Mouse (Mus musculus) heart, postnatal 0 days (tissue): ENCODE measurements around the gene Myo5a. TPM values are rescaled to one million over a fixed set of nuclear protein-coding genes. Genes with fewer than 3 reads are reported as not detected.

ENCODE experiments used
- ATAC-seq: fragments of 200-750 bp; cut with Nextera tagmentation; 2 replicates; pipeline ENCODE4 v1.8.0; 2017; ENCODE audit warnings: low read depth, moderate number of reproducible peaks, moderate library complexity; ENCODE audit not compliant: insufficient read depth
- DNase-seq: peaks from one replicate; pipeline ENCODE4 v3.0.0-alpha.2; 2016; ENCODE audit warnings: low spot score
- H3K27ac ChIP-seq: fragments of 300-500 bp; sonication (generic); 2 replicates; pipeline ENCODE4 v1.5.1; 2014; ENCODE audit warnings: low read depth, mild to moderate bottlenecking
- H3K27me3 ChIP-seq: fragments of 300-500 bp; sonication (generic); 2 replicates; pipeline ENCODE4 v1.6.1; 2014; ENCODE audit warnings: low read length, mixed read lengths; ENCODE audit not compliant: control insufficient read depth, insufficient read depth
- H3K36me3 ChIP-seq: fragments of 300-500 bp; sonication (generic); replicated peaks from 2 replicates; pipeline ENCODE4 v1.6.1; 2014; ENCODE audit warnings: low read length, mixed read lengths; ENCODE audit not compliant: control insufficient read depth, insufficient read depth
- H3K4me1 ChIP-seq: fragments of 300-500 bp; sonication (generic); 2 replicates; pipeline ENCODE4 v1.6.1; 2014; ENCODE audit warnings: antibody characterized with exemption; ENCODE audit not compliant: control insufficient read depth, insufficient read depth
- H3K4me2 ChIP-seq: fragments of 300-500 bp; sonication (generic); 2 replicates; pipeline ENCODE4 v1.6.1; 2014; ENCODE audit warnings: low read depth, mild to moderate bottlenecking, low read length, moderate library complexity
- H3K4me3 ChIP-seq: fragments of 300-500 bp; sonication (generic); 2 replicates; pipeline ENCODE4 v1.5.1; 2014; ENCODE audit warnings: low read depth, low read length
- H3K9ac ChIP-seq: fragments of 300-500 bp; sonication (generic); replicated peaks from 2 replicates; pipeline ENCODE4 v1.6.1; 2014; ENCODE audit warnings: low read depth, low read length, mixed read lengths
- H3K9me3 ChIP-seq: fragments of 300-500 bp; sonication (generic); replicated peaks from 2 replicates; pipeline ENCODE4 v1.6.1; 2016; ENCODE audit warnings: low read length; ENCODE audit not compliant: control insufficient read depth
- CTCF ChIP-seq: IDR thresholded peaks from 2 replicates; pipeline ENCODE4 v1.5.1; 2016; ENCODE audit warnings: antibody characterized with exemption, control low read depth, low read depth
- EP300 ChIP-seq: IDR thresholded peaks from 2 replicates; pipeline ENCODE4 v1.6.1; 2016; ENCODE audit warnings: antibody characterized with exemption, low read depth
- WGBS: fragments of 180-500 bp; shearing (Covaris S2); extraction: QIAGEN DNeasy Blood & Tissue Kit; methylation state at CpG from one replicate; pipeline ENCODE4 v1.1.7; 2014; 5-methylcytosine and 5-hydroxymethylcytosine counted together
- polyA plus RNA-seq: library from polyadenylated mRNA; unstranded; fragments of >200 nt; fragmentation: Nextera tagmentation; extraction: Ambion mirVana; gene quantifications from 2 replicates; pipeline ENCODE4 v1.2.1, GENCODE M21; 2015
- total RNA-seq: library from RNA; depleted of rRNA; stranded (reverse); fragments of >200 nt; gene quantifications from 2 replicates; pipeline ENCODE4 v1.2.3, GENCODE M21; 2014; ENCODE audit warnings: low replicate concordance

Gene Myo5a
- total and polyA plus RNA-seq, 2 experiments from 2014 or later = 3.6 to 7.1 TPM

DNA sequence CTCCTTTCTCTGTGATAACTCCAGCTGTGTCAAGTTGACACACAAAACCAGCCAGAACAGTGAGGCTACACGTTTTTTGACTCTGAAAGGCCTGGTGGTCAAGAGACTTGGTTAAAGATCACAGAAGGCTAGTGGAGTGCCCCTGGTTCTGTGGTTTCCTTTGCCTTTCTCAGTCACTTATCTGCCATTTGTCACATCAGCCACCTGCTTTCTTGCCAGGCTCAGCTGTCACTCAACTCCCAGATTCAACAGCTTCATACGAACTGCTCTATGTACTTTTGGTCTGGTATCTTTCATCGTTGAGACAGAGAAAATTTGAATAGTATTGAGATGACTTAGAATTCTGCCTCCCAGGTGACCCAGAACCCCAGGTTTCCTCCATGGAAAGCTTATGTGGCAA lies 183.0 kb downstream of the Myo5a start:
- Histone ChIP-seq H3K4me2 (peak overlapping the region; percentile 12; the same call in 1 of the 2 replicates), H3K27ac (no peak overlapping the region; the same call in 1 of the 2 replicates), H3K9me3 (no peaks in the 10 kb centered on the region), H3K4me1 (peaks cover 14% of the 10 kb centered on the region), H3K9ac (no peak overlapping the region), H3K36me3 (no peaks in the 10 kb centered on the region), H3K27me3 (no peaks in the 10 kb centered on the region), H3K4me3 (no peak overlapping the region)
- TF ChIP-seq CTCF (no peak), EP300 (no peak)
- DNase-seq = no peak
- no peak for ATAC-seq
- WGBS = 33% methylated on average over 3 of the region's 3 CpGs

DNA sequence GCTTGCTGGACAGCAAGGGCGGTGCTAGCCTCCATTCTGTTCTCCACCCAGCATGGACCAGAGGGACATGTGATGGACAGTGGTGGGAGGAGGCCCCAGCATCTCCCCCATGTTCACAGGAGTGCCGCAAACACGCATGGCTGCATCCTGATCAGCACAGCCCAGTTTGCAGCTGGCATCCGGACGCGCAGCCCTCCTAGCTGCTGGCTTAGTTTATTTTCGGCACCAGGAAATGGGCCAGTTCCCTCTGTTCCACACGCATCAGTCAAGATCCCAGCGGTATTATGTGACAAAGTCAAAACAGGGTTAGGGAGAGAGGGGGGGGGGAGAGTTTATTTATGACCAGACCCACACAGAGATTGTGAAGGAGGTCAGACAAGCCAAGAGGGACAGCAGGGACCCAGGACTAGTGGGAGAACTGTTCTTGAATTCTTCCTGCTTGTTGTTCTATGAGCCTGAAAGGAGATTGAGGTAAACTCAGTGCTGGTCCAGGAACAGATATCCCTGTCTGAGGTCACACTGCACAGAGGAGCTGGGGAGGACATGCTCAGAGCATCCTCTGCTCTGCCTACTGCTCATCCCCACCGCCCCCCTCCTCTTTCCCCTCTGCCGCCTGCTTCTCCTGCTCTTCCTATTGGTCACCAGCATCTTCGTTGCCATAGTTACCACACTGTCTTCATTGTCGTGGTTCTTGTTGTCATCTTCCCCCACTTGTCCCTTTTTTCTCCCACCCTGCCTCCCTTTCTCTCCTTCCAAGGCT lies 183.6 kb downstream of the Myo5a start:
- Histone ChIP-seq H3K9ac (no peak overlapping the region), H3K36me3 (no peaks in the 10 kb centered on the region), H3K9me3 (no peaks in the 10 kb centered on the region), H3K27ac (no peak overlapping the region; the same call in 1 of the 2 replicates), H3K4me1 (peaks cover 14% of the 10 kb centered on the region), H3K4me2 (peak overlapping the region; percentile 12; the same call in 1 of the 2 replicates), H3K27me3 (no peaks in the 10 kb centered on the region), H3K4me3 (no peak overlapping the region)
- peak; percentile 68 for ATAC-seq
- no peak for TF ChIP-seq EP300
- TF ChIP-seq CTCF = no peak
- DNase-seq = no peak
- 35% methylated on average over 13 of the region's 13 CpGs for WGBS

DNA sequence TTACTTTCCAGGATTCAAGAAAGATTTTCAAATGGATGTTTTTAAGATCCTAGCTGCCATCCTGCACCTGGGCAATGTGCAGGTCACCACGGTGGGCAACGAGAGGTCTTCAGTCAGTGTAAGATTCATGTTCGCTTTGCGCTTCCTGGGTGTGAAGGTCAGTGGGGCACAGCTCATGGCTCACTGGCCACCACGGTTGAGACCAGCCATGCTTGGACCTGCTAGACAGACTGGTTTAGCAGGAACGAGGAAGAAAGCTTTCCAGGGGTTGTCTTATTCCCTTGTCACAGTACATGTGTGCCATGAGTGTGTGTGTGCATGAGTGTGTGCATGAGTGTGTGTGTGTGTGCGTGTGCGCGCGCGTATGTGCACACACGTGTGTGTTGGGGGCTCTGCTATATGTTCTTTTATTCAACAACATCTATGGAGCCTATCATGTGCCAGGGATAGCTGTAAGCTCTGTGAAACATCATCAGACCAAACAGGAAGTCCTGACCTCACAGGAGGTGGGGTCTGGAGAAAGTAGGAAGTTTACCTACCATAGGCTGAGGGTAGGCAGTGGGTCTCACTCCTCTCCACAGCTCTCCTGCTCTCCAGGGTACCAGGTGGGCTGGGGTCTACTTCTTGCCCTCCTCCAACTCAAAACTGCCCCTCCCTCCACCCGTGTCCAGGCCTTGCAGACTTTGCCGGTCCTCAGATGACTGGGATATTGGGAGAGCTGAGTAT lies 185.2 kb downstream of the Myo5a start:
- no peak for DNase-seq
- no peak overlapping the region for H3K4me2 ChIP-seq
- peaks cover 15% of the 10 kb centered on the region for H3K4me1 ChIP-seq
- no peaks in the 10 kb centered on the region for H3K36me3 ChIP-seq
- ATAC-seq = no peak
- TF ChIP-seq EP300 (no peak), CTCF (no peak)
- H3K9ac ChIP-seq = no peak overlapping the region
- no peak overlapping the region for H3K27ac ChIP-seq
- H3K9me3 ChIP-seq = no peaks in the 10 kb centered on the region
- 86% methylated on average over 14 of the region's 14 CpGs for WGBS
- no peaks in the 10 kb centered on the region for H3K27me3 ChIP-seq
- no peak overlapping the region for H3K4me3 ChIP-seq

DNA sequence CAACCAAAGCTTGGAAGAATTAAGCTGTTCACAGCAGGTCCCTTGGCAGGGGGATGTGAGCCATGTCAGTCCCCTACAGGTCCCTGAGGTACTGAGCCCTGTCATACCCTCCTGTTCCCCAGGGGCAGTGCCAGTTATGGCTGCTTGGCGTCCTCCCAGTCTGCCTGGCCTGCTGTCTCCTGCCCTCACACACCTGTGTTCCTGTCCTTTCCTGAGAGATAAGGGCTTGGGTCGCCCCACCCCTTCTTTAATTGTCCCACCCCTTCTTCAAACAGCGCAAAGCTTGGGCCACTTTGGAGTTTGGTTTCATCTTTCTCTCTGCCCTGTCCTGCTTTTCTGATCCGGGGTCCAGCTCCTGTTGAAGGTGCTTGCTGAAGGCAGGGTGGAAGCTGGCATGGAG lies 188.0 kb downstream of the Myo5a start:
- ATAC-seq (no peak), DNase-seq (no peak)
- H3K27me3 ChIP-seq = no peaks in the 10 kb centered on the region
- no peak for TF ChIP-seq CTCF
- no peak for TF ChIP-seq EP300
- H3K4me3 ChIP-seq = no peak overlapping the region
- peaks cover 18% of the 10 kb centered on the region for H3K4me1 ChIP-seq
- H3K27ac ChIP-seq = no peak overlapping the region
- no peaks in the 10 kb centered on the region for H3K36me3 ChIP-seq
- H3K9ac ChIP-seq = no peak overlapping the region
- H3K4me2 ChIP-seq = no peak overlapping the region
- WGBS = 75% methylated on average over 4 of the region's 4 CpGs
- no peaks in the 10 kb centered on the region for H3K9me3 ChIP-seq

DNA sequence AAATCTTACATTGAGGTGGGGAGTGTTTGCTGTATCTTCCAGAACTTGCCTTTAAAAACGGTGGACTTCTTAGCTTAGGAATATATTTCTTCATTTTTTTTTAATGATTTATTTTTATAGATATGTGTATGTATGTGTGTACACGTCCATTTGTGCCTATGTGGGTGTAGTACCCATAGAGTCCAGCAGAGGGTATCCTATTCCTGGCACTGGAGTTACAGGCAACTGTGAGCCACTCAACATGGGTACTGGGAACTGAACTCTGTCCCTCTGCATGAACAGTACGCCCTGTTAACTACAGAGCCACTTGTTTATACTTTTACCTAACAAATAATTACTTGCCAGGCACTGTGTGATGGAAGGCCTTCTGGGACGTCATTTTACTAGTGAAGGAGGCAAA lies 188.8 kb downstream of the Myo5a start:
- no peak for ATAC-seq

More for the DNA sequence above, 188.8 kb downstream of the Myo5a start:
- Histone ChIP-seq H3K9ac (no peak overlapping the region), H3K4me3 (no peak overlapping the region), H3K4me2 (no peak overlapping the region), H3K36me3 (no peaks in the 10 kb centered on the region), H3K9me3 (no peaks in the 10 kb centered on the region), H3K27me3 (no peaks in the 10 kb centered on the region), H3K4me1 (peaks cover 10% of the 10 kb centered on the region), H3K27ac (no peak overlapping the region)
- TF ChIP-seq CTCF = peak; percentile 16; the same call in 1 of the 2 replicates
- TF ChIP-seq EP300 = no peak
- no peak for DNase-seq
- 82% methylated on average over 4 of the region's 4 CpGs for WGBS
